ENCODE assay signal across 28 mouse cellular contexts in the genomic region with DNA sequence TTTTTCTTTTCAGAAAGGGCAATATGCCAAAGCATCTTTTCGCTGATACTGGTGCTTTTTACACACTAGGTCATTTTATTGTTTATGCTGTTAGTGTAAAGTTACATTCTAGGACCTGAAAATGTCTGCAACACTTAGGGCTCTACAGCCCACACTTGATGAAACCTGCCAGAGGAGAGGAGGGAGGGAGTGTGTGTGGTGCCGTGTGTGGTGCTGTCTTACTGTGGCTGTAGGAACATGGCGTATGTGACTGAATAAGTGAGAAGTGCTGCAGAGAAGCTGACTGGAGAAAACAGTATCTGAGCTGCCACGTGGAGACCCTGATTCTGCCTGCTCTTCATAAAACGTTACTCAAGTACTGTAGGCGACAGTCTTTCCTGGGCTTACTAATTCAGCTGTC.
DNase-seq lines count a peak whose midpoint lies in the region; ATAC-seq lines count a peak whose summit lies in the region.
"Had no signal": no experiment of that assay in that cellular context is flagged by ENCODE, and none has a peak within 500 bp of the region (broad histone marks: within the 10 kb centered on the region; RNA-seq: fewer than 3 reads in every experiment).

No protein-coding gene starts in this region.

- H3K9ac ChIP-seq in neural tube, embryonic 11.5 days (ENCODE audit: low read length) = no peak overlapping the region
- H3K9ac ChIP-seq in neural tube, embryonic 15.5 days (replicated peaks) = no peak overlapping the region
- H3K9ac ChIP-seq: embryonic facial prominence, embryonic 13.5 days; forebrain, embryonic 12.5 days; forebrain, postnatal 0 days; heart, embryonic 13.5 days; hindbrain, embryonic 12.5 days had no signal

- no peak overlapping the region for H3K4me2 ChIP-seq in neural tube, embryonic 11.5 days (ENCODE audit: low read depth)
- no peak overlapping the region for H3K4me2 ChIP-seq in neural tube, embryonic 15.5 days
- H3K4me2 ChIP-seq: embryonic facial prominence, embryonic 13.5 days; forebrain, embryonic 12.5 days; heart, embryonic 13.5 days; hindbrain, embryonic 12.5 days had no signal

- no peak overlapping the region for H3K27ac ChIP-seq in neural tube, embryonic 11.5 days (ENCODE audit: low read depth, low read length)
- no peak overlapping the region for H3K27ac ChIP-seq in neural tube, embryonic 15.5 days (replicated peaks)
- H3K27ac ChIP-seq: embryonic facial prominence, embryonic 10.5 days; embryonic facial prominence, embryonic 13.5 days; forebrain, embryonic 12.5 days; heart, adult 2 months; heart, embryonic 10.5 days; heart, embryonic 13.5 days; hindbrain, embryonic 12.5 days had no signal

- peaks cover 8% of the 10 kb centered on the region; the same call in 1 of the 2 replicates for H3K36me3 ChIP-seq in neural tube, embryonic 11.5 days (ENCODE audit: control insufficient read depth, insufficient read depth, low read length)
- H3K36me3 ChIP-seq in neural tube, embryonic 15.5 days = peaks cover 37% of the 10 kb centered on the region

- no peaks in the 10 kb centered on the region for H3K4me1 ChIP-seq in neural tube, embryonic 11.5 days (ENCODE audit: control insufficient read depth, insufficient read depth, low read length)
- 0 out of 2 replicates have a peak, but pooled peaks cover 3% of the 10 kb centered on the region for H3K4me1 ChIP-seq in neural tube, embryonic 15.5 days
- H3K4me1 ChIP-seq: embryonic facial prominence, embryonic 10.5 days; embryonic facial prominence, embryonic 13.5 days; forebrain, embryonic 12.5 days; hindbrain, embryonic 12.5 days had no signal

- no peaks in the 10 kb centered on the region for H3K27me3 ChIP-seq in neural tube, embryonic 11.5 days (ENCODE audit: control insufficient read depth, insufficient read depth, low read length)
- H3K27me3 ChIP-seq in neural tube, embryonic 15.5 days (replicated peaks) = no peaks in the 10 kb centered on the region
- H3K27me3 ChIP-seq: embryonic facial prominence, embryonic 13.5 days; forebrain, embryonic 12.5 days; heart, embryonic 13.5 days; hindbrain, embryonic 12.5 days had no signal

- no peaks in the 10 kb centered on the region for H3K9me3 ChIP-seq in neural tube, embryonic 11.5 days (ENCODE audit: control insufficient read depth, low read length)
- H3K9me3 ChIP-seq in neural tube, embryonic 15.5 days (replicated peaks) = no peaks in the 10 kb centered on the region
- H3K9me3 ChIP-seq: embryonic facial prominence, embryonic 10.5 days; embryonic facial prominence, embryonic 13.5 days; forebrain, embryonic 12.5 days; heart, embryonic 10.5 days; heart, embryonic 13.5 days; hindbrain, embryonic 12.5 days had no signal

- 94% methylated on average over 6 of the region's 6 CpGs for WGBS in neural tube, embryonic 11.5 days
- WGBS in neural tube, embryonic 15.5 days = 85% methylated on average over 6 of the region's 6 CpGs

- no peak overlapping the region for H3K4me3 ChIP-seq in neural tube, embryonic 11.5 days (ENCODE audit: low read depth, low read length)
- no peak overlapping the region for H3K4me3 ChIP-seq in neural tube, embryonic 15.5 days (replicated peaks)
- H3K4me3 ChIP-seq: embryonic facial prominence, embryonic 10.5 days; embryonic facial prominence, embryonic 13.5 days; erythroblast, embryonic 14.5 days; forebrain, embryonic 12.5 days; heart, adult 2 months; heart, embryonic 10.5 days; heart, embryonic 13.5 days; hindbrain, embryonic 12.5 days had no signal

- ATAC-seq in neural tube, embryonic 11.5 days (ENCODE audit: insufficient read depth, low FRiP score, low TSS enrichment) = no peak
- no peak for ATAC-seq in neural tube, embryonic 15.5 days (ENCODE audit: low FRiP score)
- ATAC-seq: CD4-positive, CD25-positive, alpha-beta regulatory T cell, adult 4 months; forebrain, postnatal 0 days; hindbrain, embryonic 16.5 days; intestine, embryonic 16.5 days had no signal

- DNase-seq in frontal cortex, postnatal 36 days (ENCODE audit: low spot score in 2 of 2) = peak; percentile 17 to 34
- no peak for DNase-seq in frontal cortex, postnatal 25 days (ENCODE audit: low spot score in 2 of 2)
- DNase-seq in neural tube, embryonic 11.5 days (ENCODE audit: low spot score) = peak; percentile 6
- peak; percentile 34 for DNase-seq in telencephalon, adult 2 months (ENCODE audit: low read depth, low spot score)
- no peak for DNase-seq in gastrocnemius, postnatal 4 days (ENCODE audit: low spot score in 2 of 2)
- DNase-seq: adrenal gland, adult 2 months; adrenal gland, postnatal 14 days; cerebellum, adult 11-12 months; cerebellum, adult 8-10 months; cerebellum, postnatal 10 days; cerebellum, postnatal 36 days; embryo, embryonic 11 days; forebrain, postnatal 0 days; gastrocnemius, postnatal 25 days; heart, adult 2 months; heart, postnatal 14 days; heart, postnatal 4 days had no signal

Comparison
In these comparisons a context has a peak if more than half of its experiments do, and no peak if none do; other contexts are left out.
1. DNase-seq: peak in frontal cortex, postnatal 36 days (2 of 2), neural tube, embryonic 11.5 days (single experiment) and telencephalon, adult 2 months (single experiment); none in frontal cortex, postnatal 25 days (0 of 2) and gastrocnemius, postnatal 4 days (0 of 2).